Mouse (Mus musculus) c-Kit-negative CD71-positive TER-119-positive erythroid progenitor cells, embryonic 14.5 days (primary cell): Measurements from ENCODE around the gene Rab3a.

ENCODE experiments used
- DNase-seq: peaks from one replicate; pipeline ENCODE4 v3.0.0-alpha.2; 2013; ENCODE audit warnings: low read depth, low spot score

The Rab3a gene

DNA sequence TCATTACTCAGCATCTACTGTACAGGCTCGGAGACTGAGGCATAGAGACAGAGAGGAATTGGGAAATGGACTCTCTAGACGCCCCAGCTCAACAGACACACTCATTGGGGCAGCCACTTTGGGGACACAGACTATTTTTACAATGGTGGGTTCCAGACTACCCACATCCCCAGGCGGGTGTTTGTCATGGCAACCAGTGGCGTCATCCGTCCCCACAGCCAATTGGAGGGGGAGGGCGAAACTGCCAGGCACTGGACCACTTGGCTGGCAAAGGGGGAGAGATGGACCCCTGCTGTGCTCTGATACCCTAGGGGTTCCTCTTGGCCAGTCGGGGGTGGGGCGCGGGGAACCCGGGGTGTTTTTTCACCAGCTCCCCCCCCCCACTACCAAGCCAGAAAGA lies 46.2 kb downstream of the Rab3a start:
- DNase-seq = no peak

DNA sequence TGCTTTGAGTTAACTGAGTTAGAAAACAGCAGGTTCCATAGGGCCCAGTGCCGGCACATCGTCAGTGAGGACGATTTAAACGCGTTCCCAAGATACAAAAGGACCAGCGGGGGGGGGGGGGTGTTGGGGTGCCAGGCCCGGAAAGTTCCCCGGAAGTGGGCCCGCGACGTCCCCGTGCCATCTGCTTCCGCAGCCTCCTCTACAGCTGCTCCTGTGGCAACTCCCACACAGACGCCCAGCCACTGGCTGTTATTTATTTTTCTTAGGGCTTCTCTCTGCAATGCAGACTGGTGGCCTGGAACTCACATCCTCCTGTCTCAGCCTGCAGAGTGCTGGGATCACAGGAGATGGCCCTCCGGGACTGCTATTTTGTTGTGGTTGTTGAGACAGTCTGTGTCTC lies 46.7 kb downstream of the Rab3a start:
- DNase-seq = no peak

DNA sequence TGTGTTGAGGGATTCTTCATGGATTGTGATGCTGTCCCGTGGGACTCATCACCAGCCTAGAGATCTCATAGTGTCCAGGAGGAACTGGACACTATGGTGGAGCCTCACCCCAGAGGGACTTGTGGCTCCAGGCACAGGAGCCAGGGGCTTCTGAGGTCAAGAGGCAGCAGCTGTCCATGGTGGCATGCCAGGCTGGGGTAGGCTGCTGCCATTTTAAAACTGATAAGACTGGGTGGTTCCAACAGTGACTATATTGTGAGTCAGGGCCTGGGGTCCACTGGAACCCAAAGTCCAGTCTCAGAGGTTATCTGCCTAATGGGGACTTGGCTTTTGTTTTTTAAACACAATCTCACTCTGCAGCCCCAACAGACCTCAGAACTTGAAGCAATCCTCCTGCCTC lies 47.4 kb downstream of the Rab3a start:
- no peak for DNase-seq

DNA sequence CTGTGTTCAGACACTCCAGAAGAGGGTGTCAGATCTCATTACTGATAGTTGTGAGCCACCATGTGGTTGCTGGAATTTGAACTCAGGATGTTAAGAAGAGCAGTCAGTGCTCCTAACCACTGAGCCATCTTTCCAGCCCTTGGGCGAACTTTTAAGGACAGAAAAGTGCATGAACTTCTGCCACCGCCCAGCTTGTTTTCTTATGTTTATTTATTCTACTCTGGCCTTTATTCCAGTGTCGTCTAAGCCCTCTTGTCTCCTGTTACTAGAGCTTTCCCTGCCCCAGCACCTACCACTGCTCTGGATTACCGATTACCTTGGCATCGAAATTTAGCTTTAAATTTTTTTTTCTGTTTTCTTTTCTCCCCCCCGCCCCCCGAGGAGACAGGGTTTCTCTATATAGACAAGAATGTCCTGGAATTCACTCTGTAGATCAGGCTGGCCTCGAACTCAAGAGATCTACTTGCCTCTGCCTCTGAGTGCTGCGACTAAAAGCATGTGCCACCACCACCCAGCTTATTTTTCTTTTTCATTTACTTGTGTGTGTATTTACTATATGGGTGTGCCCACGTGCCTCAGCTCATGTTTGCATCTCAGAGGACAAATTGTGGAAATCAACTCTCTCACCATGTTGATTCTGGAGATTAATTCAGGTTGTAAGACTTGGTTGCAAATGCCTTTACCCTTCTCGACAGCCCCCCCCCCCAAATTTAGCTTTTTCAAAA lies 48.5 kb downstream of the Rab3a start:
- DNase-seq = no peak

DNA sequence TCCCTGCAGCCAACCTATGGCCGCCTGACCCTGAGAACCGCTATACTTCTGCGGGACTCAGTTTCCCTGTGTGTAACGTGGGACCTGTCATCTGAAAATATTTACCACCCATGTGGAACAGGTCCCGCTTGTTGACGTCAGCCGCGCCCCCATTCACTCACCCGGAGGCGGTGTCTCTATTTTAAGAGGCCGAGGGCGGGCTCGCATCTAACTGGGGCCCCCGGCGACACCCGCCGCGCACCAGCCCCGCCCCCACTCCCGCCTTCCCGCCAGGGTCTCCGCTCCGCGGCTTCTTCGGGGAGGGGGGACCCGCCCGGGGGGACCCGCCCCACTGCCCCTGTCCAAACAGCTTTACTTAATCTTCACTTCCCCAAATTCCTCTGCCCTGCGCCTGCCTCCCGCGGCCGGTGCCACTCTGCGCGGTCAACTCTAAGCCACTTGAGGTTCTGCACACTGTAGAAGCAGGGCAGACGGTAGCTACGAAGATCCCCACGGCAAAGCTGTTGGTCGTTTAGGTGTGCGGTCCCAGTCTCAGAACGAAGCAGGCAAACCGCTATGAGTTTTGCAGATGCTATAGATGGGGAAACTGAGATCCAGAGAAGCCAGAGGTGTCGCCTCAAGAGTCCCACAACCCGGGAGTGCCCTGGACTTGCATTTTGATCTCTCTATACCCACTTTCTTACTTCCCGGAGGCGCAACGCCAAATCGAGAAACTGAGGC lies 49.4 kb downstream of the Rab3a start:
- no peak for DNase-seq

DNA sequence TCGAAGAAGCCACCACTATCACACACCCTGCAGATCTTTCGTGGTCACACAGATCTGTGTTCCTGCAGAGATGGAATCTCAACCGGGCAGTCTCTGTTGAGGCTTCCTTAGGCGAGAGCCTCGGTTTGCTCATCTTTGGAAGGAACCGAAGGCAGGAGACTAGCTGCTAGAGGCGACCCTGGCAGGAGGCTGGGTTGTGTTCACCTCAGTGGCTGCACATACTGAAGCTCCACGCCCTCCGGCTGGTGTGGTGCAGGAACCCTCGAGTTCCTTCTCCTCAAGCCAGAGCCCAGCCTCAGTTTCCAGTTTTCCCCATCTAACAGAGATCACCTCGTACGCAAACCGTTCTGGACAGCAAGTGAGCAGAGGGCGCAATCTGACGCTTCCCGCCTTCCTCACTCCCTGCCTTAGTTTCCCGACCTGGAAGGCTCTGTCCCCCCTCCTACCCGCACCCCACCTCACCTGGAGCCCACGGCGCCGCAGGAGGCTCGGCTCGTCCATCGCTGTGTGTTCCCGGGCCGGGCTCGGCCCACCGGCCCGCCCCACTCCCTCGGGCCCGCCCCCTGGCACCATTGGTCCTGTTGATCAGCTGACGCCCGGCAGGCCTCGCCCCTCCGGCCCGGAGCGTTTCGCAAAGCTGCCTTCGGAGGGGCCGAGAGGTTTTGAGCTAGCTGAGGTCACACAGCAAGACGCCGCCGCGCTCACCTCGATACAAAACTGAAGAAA lies 50.2 kb downstream of the Rab3a start, which contains the start of gene Mast3:
Mast3 (minus strand) TSS at position 574 of the 726 bp plus-strand sequence.
- peak; percentile 66 for DNase-seq

DNA sequence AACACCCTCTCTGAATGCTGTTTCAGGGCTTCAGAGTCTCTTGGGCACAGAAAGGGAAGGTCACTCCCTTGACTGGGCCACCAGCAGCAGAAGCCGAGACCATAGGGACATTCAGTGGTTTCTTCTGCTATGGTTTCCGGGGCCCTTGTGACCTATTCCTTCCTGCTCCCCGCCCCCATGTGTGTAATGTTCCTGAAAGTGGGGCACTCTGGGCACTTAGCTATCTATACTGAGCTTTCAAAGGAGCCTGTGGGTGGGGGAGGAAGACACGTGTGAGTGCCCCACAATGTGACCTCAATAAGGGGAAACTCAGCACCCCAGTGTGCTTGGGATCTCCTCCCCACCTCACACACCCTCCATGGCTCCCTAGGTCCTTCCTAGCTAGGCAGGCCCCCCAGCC lies 52.1 kb downstream of the Rab3a start:
- no peak for DNase-seq

DNA sequence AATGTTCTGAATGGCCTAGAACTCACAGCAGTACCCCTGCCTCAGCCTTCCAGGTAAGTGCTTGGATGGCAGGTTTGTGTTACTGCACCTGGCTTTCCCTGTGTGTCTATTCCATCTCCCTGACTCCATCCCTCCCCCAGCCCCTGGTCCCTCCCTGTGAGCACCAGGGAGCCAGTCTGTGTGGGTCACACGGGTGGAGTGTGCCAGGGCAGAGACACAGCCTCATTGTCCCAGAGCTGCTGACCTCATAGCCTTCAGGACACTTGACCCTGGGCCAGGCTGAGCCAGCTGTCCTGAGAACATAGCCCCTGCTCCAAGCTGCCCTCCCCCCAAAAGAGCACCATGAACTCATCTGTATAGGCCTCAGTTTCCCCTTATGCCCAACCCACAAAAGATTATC lies 52.8 kb downstream of the Rab3a start:
- no peak for DNase-seq

DNA sequence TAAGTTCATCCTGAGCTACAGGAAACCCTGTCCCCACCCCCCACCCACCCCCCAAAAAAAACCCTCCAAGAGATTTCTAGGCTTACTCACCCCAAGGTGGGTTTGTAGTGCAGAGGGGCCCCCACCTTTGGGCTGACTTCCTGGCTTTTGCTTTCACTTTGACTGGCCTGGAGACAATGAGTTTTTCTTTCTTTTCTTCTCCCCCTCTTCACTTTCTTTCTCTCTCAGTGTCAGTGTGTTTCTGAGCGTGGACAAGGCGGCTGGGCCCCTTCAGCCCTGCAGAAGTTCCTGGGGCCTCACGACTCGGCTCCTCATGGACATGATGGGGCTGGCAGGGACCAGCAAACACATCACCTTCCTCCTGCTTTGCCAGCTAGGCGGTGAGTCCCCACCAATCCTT lies 53.8 kb downstream of the Rab3a start, which contains the start of gene Il12rb1:
Il12rb1 (plus strand) TSS at position 211 of the 400 bp plus-strand sequence.
- DNase-seq = no peak
